Mouse (Mus musculus) adrenal gland, postnatal 0 days (tissue): Measurements from ENCODE around the gene Upk2. TPM values are rescaled to one million over a fixed set of nuclear protein-coding genes. Genes with fewer than 3 reads are reported as not detected.

Experiments
- polyA plus RNA-seq: library from polyadenylated mRNA; unstranded; fragments of >200 nt; fragmentation: Nextera tagmentation; extraction: Ambion mirVana; gene quantifications from 2 replicates; pipeline ENCODE4 v1.2.1, GENCODE M21; 2015

Gene Upk2
- 0.11 TPM in 1 of 2 replicates, not detected in the other for polyA plus RNA-seq

DNA sequence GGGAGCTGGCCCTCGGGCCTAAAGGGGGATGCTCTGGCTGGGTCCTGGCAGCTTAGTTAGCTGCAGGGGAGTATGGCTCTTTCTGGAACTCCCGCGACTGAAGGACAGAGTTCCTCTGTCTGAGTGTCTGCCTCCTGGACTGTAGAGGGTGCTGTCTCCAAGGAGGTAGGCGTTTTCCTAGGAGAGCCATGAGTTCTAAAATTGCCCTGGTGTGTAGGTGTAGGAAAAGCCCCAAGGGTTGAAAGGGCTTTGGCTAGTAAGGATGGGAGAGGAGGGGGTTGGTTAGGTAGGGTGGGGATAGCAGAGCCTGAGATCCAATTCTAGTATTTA is at the start of gene Upk2:
Gene Upk2 (minus strand): TSS at position 86 of the 330 bp plus-strand sequence.

GRCm38 (mm10) chr9:44482552-44482951 is 27.8 kb upstream of the Upk2 start, which contains the start of gene Bcl9l:
Bcl9l (plus strand) TSS chr9:44482825.

DNA sequence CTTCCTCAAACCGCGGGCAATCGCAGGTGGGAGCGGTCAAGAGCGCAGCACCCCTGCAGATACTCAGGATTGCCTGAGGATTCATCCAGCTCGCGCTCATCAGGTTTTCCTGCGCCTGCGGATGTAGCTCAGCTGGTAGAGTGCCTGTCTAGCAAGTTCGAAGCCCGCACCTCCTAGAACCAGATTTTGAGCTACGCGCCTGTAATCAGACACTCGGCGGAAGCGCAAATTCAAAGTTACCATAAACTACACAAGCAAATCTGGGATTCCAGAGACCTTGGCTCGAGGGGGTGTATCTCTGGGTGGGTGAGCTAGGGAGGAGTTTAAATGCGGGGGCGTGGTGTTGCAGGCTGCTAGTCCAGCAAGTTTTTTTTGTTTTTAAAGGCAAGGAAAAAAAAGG is 13.8 kb downstream of the Upk2 start, which contains the start of gene Foxr1:
Gene Foxr1 (minus strand): TSS at position 176 of the 400 bp plus-strand sequence.

GRCm38 (mm10) chr9:44418519-44419385 is 36.0 kb downstream of the Upk2 start, which contains the start of gene Ccdc84:
Ccdc84 (minus strand) TSS chr9:44418569.

DNA sequence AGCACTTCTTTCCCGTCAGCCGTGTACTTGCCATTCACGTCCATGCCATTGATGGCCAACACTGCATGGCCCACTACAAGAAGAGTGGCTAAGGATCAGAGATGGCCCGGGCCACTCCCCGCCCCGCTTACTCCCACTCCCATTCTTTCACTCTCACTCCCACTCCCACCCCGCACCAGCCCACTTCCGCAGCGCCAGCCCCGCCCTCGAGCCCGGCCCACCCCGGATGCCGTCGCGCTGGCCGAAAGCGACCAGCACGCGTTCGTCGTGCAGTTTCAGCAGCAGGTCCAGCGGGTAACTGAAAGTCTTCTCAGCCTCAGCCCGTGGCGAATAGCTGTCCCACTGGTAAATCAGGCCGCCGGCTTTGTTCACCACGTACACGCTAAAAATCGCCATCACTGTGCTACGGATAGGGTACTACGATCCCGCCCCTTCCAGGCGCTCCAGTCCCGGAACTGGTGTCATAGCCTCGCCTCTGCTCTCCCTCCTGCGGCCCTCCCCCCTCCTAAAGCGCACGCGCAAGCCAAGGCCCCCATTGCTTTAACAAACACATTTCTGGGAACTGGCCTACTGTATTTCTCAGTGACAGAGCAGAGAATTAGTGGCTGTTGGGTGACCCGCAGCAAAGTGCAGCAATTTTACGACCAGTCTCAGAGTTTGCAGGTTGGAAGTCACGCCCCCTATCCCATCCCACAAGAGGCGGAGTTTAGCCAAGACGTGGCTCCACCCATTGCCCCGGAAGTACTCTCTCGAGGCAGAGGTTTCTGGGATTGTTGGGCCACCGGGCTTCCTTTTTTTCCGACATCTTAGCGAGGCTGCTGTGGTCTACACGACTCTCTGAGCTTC is 47.6 kb downstream of the Upk2 start, which contains the start of the genes Rps25 and Trappc4:
Gene Rps25 (plus strand): TSS at position 234 of the 846 bp plus-strand sequence.
Gene Trappc4 (minus strand): TSS at position 695 of the 846 bp plus-strand sequence.

Other genes starting within 250 kb of the Upk2 start
- 5.7 and 7.4 TPM in 2 replicates for gene Cbl, start 220.9 kb downstream of the Upk2 start, polyA plus RNA-seq
- gene Ccdc153, start 214.3 kb downstream of the Upk2 start, polyA plus RNA-seq = 2.3 and 4.2 TPM in 2 replicates
- gene Pdzd3, start 203.5 kb downstream of the Upk2 start, polyA plus RNA-seq = 0.32 and 0.58 TPM in 2 replicates
- gene Nlrx1, start 186.4 kb downstream of the Upk2 start, polyA plus RNA-seq = 14.2 and 22.7 TPM in 2 replicates
- gene Abcg4, start 166.4 kb downstream of the Upk2 start, polyA plus RNA-seq = 8.9 and 12.6 TPM in 2 replicates
- gene Hinfp, start 149.3 kb downstream of the Upk2 start, polyA plus RNA-seq = 9.4 and 11.5 TPM in 2 replicates
- 10.9 and 11.3 TPM in 2 replicates for gene C2cd2l, start 134.7 kb downstream of the Upk2 start, polyA plus RNA-seq
- 27.4 and 35.8 TPM in 2 replicates for gene Dpagt1, start 129.0 kb downstream of the Upk2 start, polyA plus RNA-seq
- gene H2afx, start 120.3 kb downstream of the Upk2 start, polyA plus RNA-seq = 99.2 and 108 TPM in 2 replicates
- gene Hmbs, start 110.7 kb downstream of the Upk2 start, polyA plus RNA-seq = 110 and 170 TPM in 2 replicates
- gene Vps11, start 93.3 kb downstream of the Upk2 start, polyA plus RNA-seq = 27.1 and 43.2 TPM in 2 replicates
- 11.9 and 23.6 TPM in 2 replicates for gene Hyou1, start 75.5 kb downstream of the Upk2 start, polyA plus RNA-seq
- gene Slc37a4, start 58.1 kb downstream of the Upk2 start, polyA plus RNA-seq = 21.6 and 31.8 TPM in 2 replicates
- 2,801 and 4,350 TPM in 2 replicates for gene Rps25, start 47.8 kb downstream of the Upk2 start, polyA plus RNA-seq
- 160 and 163 TPM in 2 replicates for gene Trappc4, start 47.4 kb downstream of the Upk2 start, polyA plus RNA-seq
- gene Ccdc84, start 36.4 kb downstream of the Upk2 start, polyA plus RNA-seq = 17.8 and 22.2 TPM in 2 replicates
- not detected in 2 replicates for gene Foxr1, start 13.8 kb downstream of the Upk2 start, polyA plus RNA-seq
- 8.2 and 8.6 TPM in 2 replicates for gene Bcl9l, start 27.8 kb upstream of the Upk2 start, polyA plus RNA-seq
- gene Cxcr5, start 106.9 kb upstream of the Upk2 start, polyA plus RNA-seq = 0.08 and 0.16 TPM in 2 replicates
- gene Ddx6, start 149.9 kb upstream of the Upk2 start, polyA plus RNA-seq = 8.5 and 12.8 TPM in 2 replicates
- gene Treh, start 218.3 kb upstream of the Upk2 start, polyA plus RNA-seq = not detected in 2 replicates